Mouse (Mus musculus) layer of hippocampus, postnatal 25 days (tissue): Measurements from ENCODE around the gene Atp2b2. TPM values are rescaled to one million over a fixed set of nuclear protein-coding genes. Genes with fewer than 3 reads are reported as not detected.

ENCODE experiments used
- DNase-seq, 2 experiments: peaks; one replicate each; pipeline ENCODE4 v3.0.0; 2022; ENCODE audit warnings: mixed read lengths in 2 of 2, low spot score in 1 of 2; ENCODE audit errors: extremely low spot score in 1 of 2
- total RNA-seq, 2 experiments: library from RNA; stranded (reverse); gene quantifications; 2 replicates each; pipeline ENCODE4 v1.2.3; 2021

Atp2b2 gene
- 100 to 1,000 TPM; 313 to 346 TPM for total RNA-seq

- no peak for DNase-seq
Measured at GRCm38 (mm10) chr6:114042332-114042731, at the start of gene Atp2b2. Gene Atp2b2, minus strand, starts transcription at chr6:114042613.

GRCm38 (mm10) chr6:114089626-114090025 lies 47.2 kb upstream of the Atp2b2 start:
- peak; percentile 65 to 92 for DNase-seq

- no peak for DNase-seq
Measured at GRCm38 (mm10) chr6:114087106-114087505, 44.7 kb upstream of the Atp2b2 start.

- no peak for DNase-seq
Measured at GRCm38 (mm10) chr6:114078556-114078955, 36.1 kb upstream of the Atp2b2 start.

- DNase-seq: peak; percentile 49 to 57
Measured at GRCm38 (mm10) chr6:114076560-114076959, 34.1 kb upstream of the Atp2b2 start.

- DNase-seq: no peak
Measured at GRCm38 (mm10) chr6:114076061-114076460, 33.6 kb upstream of the Atp2b2 start.

- no peak for DNase-seq
Measured at GRCm38 (mm10) chr6:114074929-114075328, 32.5 kb upstream of the Atp2b2 start.

GRCm38 (mm10) chr6:114074256-114074655 lies 31.8 kb upstream of the Atp2b2 start:
- no peak for DNase-seq

- peak in 1 of 2 experiments; percentile 75 for DNase-seq
Measured at GRCm38 (mm10) chr6:114071564-114071963, 29.2 kb upstream of the Atp2b2 start.

- no peak for DNase-seq
Measured at GRCm38 (mm10) chr6:114063100-114063499, 20.7 kb upstream of the Atp2b2 start.

- DNase-seq: no peak
Measured at GRCm38 (mm10) chr6:114062688-114063087, 20.3 kb upstream of the Atp2b2 start.

GRCm38 (mm10) chr6:114059206-114059605 lies 16.8 kb upstream of the Atp2b2 start:
- no peak for DNase-seq

GRCm38 (mm10) chr6:114058030-114058808 lies 15.8 kb upstream of the Atp2b2 start:
- no peak for DNase-seq

- no peak for DNase-seq
Measured at GRCm38 (mm10) chr6:114055311-114055710, 12.9 kb upstream of the Atp2b2 start.

GRCm38 (mm10) chr6:114044962-114045361 lies 2.5 kb upstream of the Atp2b2 start:
- no peak for DNase-seq

- DNase-seq: no peak
Measured at GRCm38 (mm10) chr6:114042836-114043235, 423 bp upstream of the Atp2b2 start.

GRCm38 (mm10) chr6:114041911-114042284 lies 515 bp downstream of the Atp2b2 start:
- DNase-seq: peak in 1 of 2 experiments; percentile 33

- peak; percentile 40 to 51 for DNase-seq
Measured at GRCm38 (mm10) chr6:114041097-114041910, 1.1 kb downstream of the Atp2b2 start.

- no peak for DNase-seq
Measured at GRCm38 (mm10) chr6:114035704-114036103, 6.7 kb downstream of the Atp2b2 start.

- DNase-seq: no peak
Measured at GRCm38 (mm10) chr6:114032822-114033221, 9.6 kb downstream of the Atp2b2 start.

- DNase-seq: no peak
Measured at GRCm38 (mm10) chr6:114023794-114024193, 18.6 kb downstream of the Atp2b2 start.
